Mouse (Mus musculus): ENCODE measurements at regions not wholly inside any gene's neighbourhood (a gene's known extent, or its start where the extent isn't known, plus 50 kb on each side); places are given as distances from the start of the nearest gene placed in this dataset.
A peak's percentile ranks its signal among the peaks of the same experiment; 100 is the strongest.
"Not testable (repeated sequence)": the region's sequence is repeated elsewhere in the genome, so short reads cannot be mapped to it uniquely, and the experiment has no call there.

DNA sequence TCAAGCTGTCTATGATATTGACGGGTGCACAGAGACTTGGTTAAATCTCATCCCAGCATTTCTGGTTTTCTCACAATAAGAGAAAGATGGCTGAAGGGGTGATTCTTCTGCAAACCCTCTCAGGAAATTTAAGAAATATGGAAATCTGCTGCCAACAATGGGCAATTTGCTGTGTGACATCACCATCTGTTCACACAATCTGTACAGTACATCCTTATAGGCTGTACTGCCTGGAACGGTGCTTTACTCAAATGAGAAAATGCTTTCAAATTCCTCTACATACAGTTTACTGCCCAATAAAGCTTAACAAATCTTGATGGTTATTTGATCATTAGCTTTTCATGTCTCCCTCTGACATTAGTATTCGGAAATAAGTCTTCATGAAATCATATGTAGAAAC, 172.4 kb upstream of the Hsf2 start:
- H3K36me3 ChIP-seq (ENCODE audit: control insufficient read depth, insufficient read depth, low read length) = no peaks in the 10 kb centered on the region
- H3K79me2 ChIP-seq (replicated peaks; ENCODE audit: control insufficient read depth, insufficient read depth, low read length) = no peaks in the 10 kb centered on the region
- WGBS = 87% methylated on average over 3 of the region's 3 CpGs
- no peak overlapping the region for H3K27ac ChIP-seq
- no peak overlapping the region for H3K9ac ChIP-seq (ENCODE audit: low read depth, low read length)
- no peak for DNase-seq
- H3K4me3 ChIP-seq = no peak overlapping the region
- no peaks in the 10 kb centered on the region for H3K27me3 ChIP-seq (ENCODE audit: control insufficient read depth, insufficient read depth, low read length)
- no peak for TF ChIP-seq POLR2A (IDR thresholded peaks at IDR 0.05; ENCODE audit: insufficient read depth, low read depth, low read length)
- TF ChIP-seq CTCF (IDR thresholded peaks at IDR 0.05) = no peak
- no peak for TF ChIP-seq EP300 (IDR thresholded peaks at IDR 0.05; ENCODE audit: insufficient read depth, low read depth, low read length)
- H3K4me1 ChIP-seq (ENCODE audit: control insufficient read depth, insufficient read depth, low read length) = no peaks in the 10 kb centered on the region
- intact Hi-C loops (cut with DNase I) = loop anchor here (10.0 kb wide), 1 partner anchor 309 kb away; no protein-coding TSS in a partner anchor

DNA sequence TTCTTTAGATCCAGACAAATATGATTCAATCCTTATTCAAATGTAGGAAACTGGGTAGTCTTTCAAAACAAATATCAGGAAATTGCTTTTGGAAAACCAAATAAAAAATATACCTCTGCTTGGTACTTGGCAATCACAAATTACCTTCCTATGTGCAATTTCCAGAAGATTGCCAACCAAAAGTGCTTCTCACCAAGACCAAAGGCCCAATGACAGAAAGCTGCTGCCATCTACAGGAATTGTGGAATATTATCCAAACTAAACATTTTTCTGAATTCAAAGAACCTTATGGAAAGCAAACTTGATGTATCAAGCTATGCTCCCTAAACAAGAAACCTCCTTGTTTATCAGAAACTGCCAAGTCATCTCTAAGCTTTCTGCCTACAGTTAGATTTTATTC, 169.1 kb upstream of the Hsf2 start:
- intact Hi-C loops (cut with DNase I) = loop anchor here (1.0 to 10.0 kb wide), 2 partner anchors 312 to 948 kb away; no protein-coding TSS in a partner anchor
- no peak for DNase-seq
- TF ChIP-seq CTCF (IDR thresholded peaks at IDR 0.05) (peak; percentile 68), EP300 (IDR thresholded peaks at IDR 0.05; ENCODE audit: insufficient read depth, low read depth, low read length) (no peak)

DNA sequence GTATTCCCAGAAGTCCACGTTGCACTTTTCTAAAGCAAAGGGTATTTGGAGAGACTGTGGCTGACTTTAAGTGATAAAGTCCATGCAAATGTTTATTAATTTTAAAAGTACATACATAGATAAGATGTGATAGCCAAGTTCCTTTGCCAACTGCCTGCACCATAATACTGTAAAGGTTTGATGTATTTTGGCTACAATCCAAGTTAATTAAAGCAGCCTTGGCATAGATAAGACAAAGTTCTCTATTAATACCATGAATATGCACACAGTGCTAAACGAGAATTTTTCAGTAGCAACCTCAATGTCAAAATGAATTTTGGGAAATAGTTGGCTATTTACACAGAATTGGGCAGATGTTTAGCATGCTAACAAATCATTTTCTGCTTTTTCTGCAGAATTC, 167.0 kb upstream of the Hsf2 start:
- Histone ChIP-seq H3K79me2 (replicated peaks; ENCODE audit: control insufficient read depth, insufficient read depth, low read length) (no peaks in the 10 kb centered on the region), H3K9ac (ENCODE audit: low read depth, low read length) (no peak overlapping the region), H3K27ac (no peak overlapping the region), H3K4me1 (ENCODE audit: control insufficient read depth, insufficient read depth, low read length) (no peaks in the 10 kb centered on the region), H3K36me3 (ENCODE audit: control insufficient read depth, insufficient read depth, low read length) (no peaks in the 10 kb centered on the region), H3K4me3 (no peak overlapping the region), H3K27me3 (ENCODE audit: control insufficient read depth, insufficient read depth, low read length) (no peaks in the 10 kb centered on the region)
- WGBS = 31% methylated on average over 2 of the region's 2 CpGs
- DNase-seq = no peak
- intact Hi-C loops (cut with DNase I) = loop anchor here (10.0 kb wide), 1 partner anchor 314 kb away; no protein-coding TSS in a partner anchor
- no peak for TF ChIP-seq CTCF (IDR thresholded peaks at IDR 0.05)
- TF ChIP-seq POLR2A (IDR thresholded peaks at IDR 0.05; ENCODE audit: insufficient read depth, low read depth, low read length) = no peak
- TF ChIP-seq EP300 (IDR thresholded peaks at IDR 0.05; ENCODE audit: insufficient read depth, low read depth, low read length) = no peak

More for the DNA sequence above, 169.1 kb upstream of the Hsf2 start:
- H3K27me3 ChIP-seq (ENCODE audit: control insufficient read depth, insufficient read depth, low read length) = no peaks in the 10 kb centered on the region
- no peak overlapping the region for H3K9ac ChIP-seq (ENCODE audit: low read depth, low read length)
- H3K4me1 ChIP-seq (ENCODE audit: control insufficient read depth, insufficient read depth, low read length) = no peaks in the 10 kb centered on the region
- H3K4me3 ChIP-seq = no peak overlapping the region
- H3K27ac ChIP-seq = no peak overlapping the region
- H3K79me2 ChIP-seq (replicated peaks; ENCODE audit: control insufficient read depth, insufficient read depth, low read length) = no peaks in the 10 kb centered on the region
- no peaks in the 10 kb centered on the region for H3K36me3 ChIP-seq (ENCODE audit: control insufficient read depth, insufficient read depth, low read length)

DNA sequence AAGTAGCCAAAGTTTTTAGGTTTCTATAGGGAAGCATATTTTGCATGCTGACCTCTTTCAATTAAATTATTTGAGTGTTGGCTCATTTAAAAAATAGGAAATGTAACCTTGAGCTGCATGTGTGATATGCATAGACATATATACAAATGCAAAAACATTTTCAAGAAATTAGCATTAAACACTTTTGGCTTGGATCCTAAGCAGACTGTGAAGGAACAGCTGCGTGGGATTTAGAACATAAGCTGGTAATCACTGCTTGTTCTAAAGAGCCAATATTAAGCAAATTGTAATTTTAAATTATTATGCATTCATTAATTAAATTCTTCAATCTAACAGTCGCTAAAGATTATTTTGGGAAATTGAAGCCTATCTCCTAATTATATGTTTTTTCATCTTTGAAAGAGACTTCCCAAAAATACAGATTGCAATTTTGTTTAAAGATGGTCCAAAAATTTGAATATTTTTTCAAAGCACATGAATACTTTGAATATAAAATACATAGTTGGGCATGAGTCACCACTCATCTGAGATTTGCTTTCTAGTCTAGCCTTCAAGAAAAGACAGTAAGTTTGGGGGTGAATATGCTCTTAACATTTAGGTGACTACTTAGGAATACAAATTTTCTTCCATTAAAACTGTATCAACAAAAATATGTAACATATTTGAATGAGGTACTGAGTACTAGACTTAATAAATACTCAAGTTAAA, 163.3 kb upstream of the Hsf2 start:
- H3K27ac ChIP-seq = no peak overlapping the region
- intact Hi-C loops (cut with DNase I) = no loop called here
- no peak for DNase-seq
- H3K4me1 ChIP-seq (ENCODE audit: control insufficient read depth, insufficient read depth, low read length) = no peaks in the 10 kb centered on the region
- no peak overlapping the region for H3K9ac ChIP-seq (ENCODE audit: low read depth, low read length)
- no peaks in the 10 kb centered on the region for H3K27me3 ChIP-seq (ENCODE audit: control insufficient read depth, insufficient read depth, low read length)
- H3K36me3 ChIP-seq (ENCODE audit: control insufficient read depth, insufficient read depth, low read length) = no peaks in the 10 kb centered on the region
- no peak overlapping the region for H3K4me3 ChIP-seq
- no peaks in the 10 kb centered on the region for H3K79me2 ChIP-seq (replicated peaks; ENCODE audit: control insufficient read depth, insufficient read depth, low read length)
- TF ChIP-seq EP300 (IDR thresholded peaks at IDR 0.05; ENCODE audit: insufficient read depth, low read depth, low read length) (no peak), CTCF (IDR thresholded peaks at IDR 0.05) (no peak), POLR2A (IDR thresholded peaks at IDR 0.05; ENCODE audit: insufficient read depth, low read depth, low read length) (no peak)
- 81% methylated on average over 2 of the region's 2 CpGs for WGBS

DNA sequence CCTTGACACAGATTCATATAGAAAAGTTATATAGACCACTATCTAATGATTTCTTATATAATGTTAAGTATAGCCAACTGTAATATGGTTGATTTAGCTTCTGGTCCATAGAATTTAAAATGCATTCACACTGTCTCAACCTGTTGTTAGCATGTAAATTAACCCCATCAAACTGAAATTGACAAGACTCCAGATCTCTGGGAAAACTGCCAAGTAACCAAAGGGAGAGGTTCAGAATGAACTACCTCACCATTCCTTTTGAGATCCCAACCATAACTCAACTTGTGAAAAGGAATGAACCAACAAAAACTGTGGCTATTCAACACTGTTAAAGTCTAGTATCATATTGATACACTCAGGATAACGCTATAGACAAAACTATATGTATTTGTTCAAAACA, 162.0 kb upstream of the Hsf2 start:
- Histone ChIP-seq H3K79me2 (replicated peaks; ENCODE audit: control insufficient read depth, insufficient read depth, low read length) (no peaks in the 10 kb centered on the region), H3K9ac (ENCODE audit: low read depth, low read length) (no peak overlapping the region), H3K4me1 (ENCODE audit: control insufficient read depth, insufficient read depth, low read length) (no peaks in the 10 kb centered on the region), H3K27ac (no peak overlapping the region), H3K27me3 (ENCODE audit: control insufficient read depth, insufficient read depth, low read length) (no peaks in the 10 kb centered on the region), H3K36me3 (ENCODE audit: control insufficient read depth, insufficient read depth, low read length) (no peaks in the 10 kb centered on the region), H3K4me3 (no peak overlapping the region)
- 43% methylated on average over 1 of the region's 1 CpGs for WGBS
- TF ChIP-seq EP300 (IDR thresholded peaks at IDR 0.05; ENCODE audit: insufficient read depth, low read depth, low read length) = no peak
- TF ChIP-seq POLR2A (IDR thresholded peaks at IDR 0.05; ENCODE audit: insufficient read depth, low read depth, low read length) = no peak
- no peak for TF ChIP-seq CTCF (IDR thresholded peaks at IDR 0.05)
- intact Hi-C loops (cut with DNase I) = no loop called here
- no peak for DNase-seq

DNA sequence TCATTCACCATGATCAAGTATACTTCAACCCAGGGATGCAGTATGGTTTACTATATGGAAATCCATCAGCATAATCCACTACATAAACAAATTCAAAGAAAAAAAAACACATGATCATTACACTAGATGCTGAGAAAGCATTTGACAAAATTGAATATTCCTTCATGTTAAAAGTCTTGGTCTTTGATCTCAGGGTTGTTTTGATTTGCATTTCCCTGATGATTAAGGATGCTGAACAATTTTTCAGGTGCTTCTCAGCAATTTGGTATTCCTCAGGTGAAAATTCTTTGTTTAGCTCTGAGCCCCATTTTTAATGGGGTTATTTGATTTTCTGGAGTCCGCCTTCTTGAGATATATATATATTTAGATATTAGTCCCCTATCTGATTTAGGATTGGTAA, 123.4 kb upstream of the Hsf2 start:
- H3K36me3 ChIP-seq (ENCODE audit: control insufficient read depth, insufficient read depth, low read length); H3K9ac ChIP-seq (ENCODE audit: low read depth, low read length); intact Hi-C loops (cut with DNase I); H3K4me3 ChIP-seq; H3K27ac ChIP-seq; DNase-seq; H3K27me3 ChIP-seq (ENCODE audit: control insufficient read depth, insufficient read depth, low read length); H3K79me2 ChIP-seq (replicated peaks; ENCODE audit: control insufficient read depth, insufficient read depth, low read length); H3K4me1 ChIP-seq (ENCODE audit: control insufficient read depth, insufficient read depth, low read length): not testable (repeated sequence)
- 88% methylated on average over 1 of the region's 1 CpGs for WGBS
